Mouse (Mus musculus): ENCODE data around the gene Wdr89. TPM values are rescaled to one million over a fixed set of nuclear protein-coding genes. Genes with fewer than 3 reads are reported as not detected.

Gene Wdr89
- polyA plus RNA-seq, 1 experiment from 2014 or later: 9.3 TPM

- no peak overlapping the region for H3K9ac ChIP-seq (ENCODE audit: low read depth, low read length)
- no peaks in the 10 kb centered on the region for H3K9me3 ChIP-seq (ENCODE audit: control insufficient read depth, low read length)
- 82% methylated on average over 4 of the region's 4 CpGs for WGBS
- no peak overlapping the region for H3K27ac ChIP-seq (ENCODE audit: low read length)
- H3K4me3 ChIP-seq (ENCODE audit: low read length): no peak overlapping the region
- no peaks in the 10 kb centered on the region for H3K27me3 ChIP-seq (replicated peaks; ENCODE audit: control insufficient read depth, insufficient read depth, low read length)
- no peak overlapping the region for H3K4me2 ChIP-seq (ENCODE audit: low read depth, low read length)
- peak; percentile 82 for ATAC-seq
- no peaks in the 10 kb centered on the region for H3K4me1 ChIP-seq (ENCODE audit: control insufficient read depth, insufficient read depth, low read length)
- no peaks in the 10 kb centered on the region for H3K36me3 ChIP-seq (ENCODE audit: control insufficient read depth, insufficient read depth, low read length)
These were observed 9.1 kb upstream of the Wdr89 start for GRCm38 (mm10) chr12:75678393-75678792.

GRCm38 (mm10) chr12:75672630-75673029 is 3.3 kb upstream of the Wdr89 start:
- ATAC-seq: no peak
- no peak overlapping the region for H3K4me3 ChIP-seq (ENCODE audit: low read length)
- peaks cover 15% of the 10 kb centered on the region for H3K4me1 ChIP-seq (ENCODE audit: control insufficient read depth, insufficient read depth, low read length)
- H3K9me3 ChIP-seq (ENCODE audit: control insufficient read depth, low read length): no peaks in the 10 kb centered on the region
- no peak overlapping the region for H3K9ac ChIP-seq (ENCODE audit: low read depth, low read length)
- no peaks in the 10 kb centered on the region for H3K27me3 ChIP-seq (replicated peaks; ENCODE audit: control insufficient read depth, insufficient read depth, low read length)
- H3K36me3 ChIP-seq (ENCODE audit: control insufficient read depth, insufficient read depth, low read length): no peaks in the 10 kb centered on the region
- WGBS: 92% methylated on average over 4 of the region's 4 CpGs
- H3K4me2 ChIP-seq (ENCODE audit: low read depth, low read length): no peak overlapping the region
- H3K27ac ChIP-seq (ENCODE audit: low read length): no peak overlapping the region

- Histone ChIP-seq H3K36me3 (ENCODE audit: control insufficient read depth, insufficient read depth, low read length) (no peaks in the 10 kb centered on the region), H3K27ac (ENCODE audit: low read length) (no peak overlapping the region), H3K4me3 (ENCODE audit: low read length) (no peak overlapping the region), H3K27me3 (replicated peaks; ENCODE audit: control insufficient read depth, insufficient read depth, low read length) (no peaks in the 10 kb centered on the region), H3K4me2 (ENCODE audit: low read depth, low read length) (no peak overlapping the region), H3K9me3 (ENCODE audit: control insufficient read depth, low read length) (no peaks in the 10 kb centered on the region), H3K9ac (ENCODE audit: low read depth, low read length) (no peak overlapping the region), H3K4me1 (ENCODE audit: control insufficient read depth, insufficient read depth, low read length) (peaks cover 15% of the 10 kb centered on the region)
- ATAC-seq: no peak
- WGBS: 74% methylated on average over 3 of the region's 3 CpGs
These were observed 2.5 kb upstream of the Wdr89 start for GRCm38 (mm10) chr12:75671759-75672315.

- Histone ChIP-seq H3K27me3 (replicated peaks; ENCODE audit: control insufficient read depth, insufficient read depth, low read length) (no peaks in the 10 kb centered on the region), H3K9me3 (ENCODE audit: control insufficient read depth, low read length) (no peaks in the 10 kb centered on the region), H3K27ac (ENCODE audit: low read length) (no peak overlapping the region), H3K4me1 (ENCODE audit: control insufficient read depth, insufficient read depth, low read length) (peaks cover 15% of the 10 kb centered on the region), H3K4me2 (ENCODE audit: low read depth, low read length) (peak overlapping the region; percentile 73), H3K36me3 (ENCODE audit: control insufficient read depth, insufficient read depth, low read length) (no peaks in the 10 kb centered on the region), H3K4me3 (ENCODE audit: low read length) (peak overlapping the region; percentile 61), H3K9ac (ENCODE audit: low read depth, low read length) (peak overlapping the region; percentile 72)
- 88% methylated on average over 6 of the region's 6 CpGs for WGBS
- ATAC-seq: no peak
These were observed 1.3 kb upstream of the Wdr89 start for GRCm38 (mm10) chr12:75670611-75671010.

GRCm38 (mm10) chr12:75668916-75669257 is 450 bp downstream of the Wdr89 start:
- H3K36me3 ChIP-seq (ENCODE audit: control insufficient read depth, insufficient read depth, low read length): no peaks in the 10 kb centered on the region
- peak overlapping the region; percentile 76 for H3K27ac ChIP-seq (ENCODE audit: low read length)
- ATAC-seq: peak; percentile 43
- H3K4me3 ChIP-seq (ENCODE audit: low read length): peak overlapping the region; percentile 66
- WGBS: 2% methylated on average over 9 of the region's 9 CpGs
- H3K9me3 ChIP-seq (ENCODE audit: control insufficient read depth, low read length): no peaks in the 10 kb centered on the region
- peaks cover 15% of the 10 kb centered on the region for H3K4me1 ChIP-seq (ENCODE audit: control insufficient read depth, insufficient read depth, low read length)
- H3K27me3 ChIP-seq (replicated peaks; ENCODE audit: control insufficient read depth, insufficient read depth, low read length): no peaks in the 10 kb centered on the region
- peak overlapping the region; percentile 73 for H3K4me2 ChIP-seq (ENCODE audit: low read depth, low read length)
- H3K9ac ChIP-seq (ENCODE audit: low read depth, low read length): peak overlapping the region; percentile 74

GRCm38 (mm10) chr12:75668221-75668620 is 1.1 kb downstream of the Wdr89 start:
- peak overlapping the region; percentile 73; the same call in 1 of the 2 replicates for H3K4me2 ChIP-seq (ENCODE audit: low read depth, low read length)
- H3K9me3 ChIP-seq (ENCODE audit: control insufficient read depth, low read length): no peaks in the 10 kb centered on the region
- WGBS: 83% methylated on average over 2 of the region's 2 CpGs
- no peak overlapping the region; the same call in 1 of the 2 replicates for H3K4me3 ChIP-seq (ENCODE audit: low read length)
- H3K36me3 ChIP-seq (ENCODE audit: control insufficient read depth, insufficient read depth, low read length): no peaks in the 10 kb centered on the region
- H3K27me3 ChIP-seq (replicated peaks; ENCODE audit: control insufficient read depth, insufficient read depth, low read length): no peaks in the 10 kb centered on the region
- no peak overlapping the region for H3K9ac ChIP-seq (ENCODE audit: low read depth, low read length)
- no peak for ATAC-seq
- H3K27ac ChIP-seq (ENCODE audit: low read length): no peak overlapping the region
- peaks cover 15% of the 10 kb centered on the region for H3K4me1 ChIP-seq (ENCODE audit: control insufficient read depth, insufficient read depth, low read length)

- Histone ChIP-seq H3K4me2 (ENCODE audit: low read depth, low read length) (no peak overlapping the region), H3K27ac (ENCODE audit: low read length) (no peak overlapping the region), H3K4me3 (ENCODE audit: low read length) (no peak overlapping the region), H3K4me1 (ENCODE audit: control insufficient read depth, insufficient read depth, low read length) (peaks cover 15% of the 10 kb centered on the region), H3K36me3 (ENCODE audit: control insufficient read depth, insufficient read depth, low read length) (no peaks in the 10 kb centered on the region), H3K27me3 (replicated peaks; ENCODE audit: control insufficient read depth, insufficient read depth, low read length) (no peaks in the 10 kb centered on the region), H3K9me3 (ENCODE audit: control insufficient read depth, low read length) (no peaks in the 10 kb centered on the region), H3K9ac (ENCODE audit: low read depth, low read length) (no peak overlapping the region)
- ATAC-seq: no peak
These were observed 2.4 kb downstream of the Wdr89 start for GRCm38 (mm10) chr12:75666939-75667338.

GRCm38 (mm10) chr12:75664516-75664810 is 4.9 kb downstream of the Wdr89 start:
- H3K4me1 ChIP-seq (ENCODE audit: control insufficient read depth, insufficient read depth, low read length): peaks cover 3% of the 10 kb centered on the region; the same call in 1 of the 2 replicates
- H3K4me2 ChIP-seq (ENCODE audit: low read depth, low read length): no peak overlapping the region
- no peak overlapping the region for H3K4me3 ChIP-seq (ENCODE audit: low read length)
- no peak overlapping the region for H3K9ac ChIP-seq (ENCODE audit: low read depth, low read length)
- no peak overlapping the region for H3K27ac ChIP-seq (ENCODE audit: low read length)
- no peaks in the 10 kb centered on the region for H3K27me3 ChIP-seq (replicated peaks; ENCODE audit: control insufficient read depth, insufficient read depth, low read length)
- no peaks in the 10 kb centered on the region for H3K36me3 ChIP-seq (ENCODE audit: control insufficient read depth, insufficient read depth, low read length)
- H3K9me3 ChIP-seq (ENCODE audit: control insufficient read depth, low read length): no peaks in the 10 kb centered on the region
- 42% methylated on average over 6 of the region's 6 CpGs for WGBS
- ATAC-seq: no peak

- H3K9ac ChIP-seq (ENCODE audit: low read depth, low read length): no peak overlapping the region
- no peaks in the 10 kb centered on the region for H3K27me3 ChIP-seq (replicated peaks; ENCODE audit: control insufficient read depth, insufficient read depth, low read length)
- H3K4me1 ChIP-seq (ENCODE audit: control insufficient read depth, insufficient read depth, low read length): peaks cover 2% of the 10 kb centered on the region; the same call in 1 of the 2 replicates
- no peak overlapping the region for H3K4me2 ChIP-seq (ENCODE audit: low read depth, low read length)
- H3K4me3 ChIP-seq (ENCODE audit: low read length): no peak overlapping the region
- no peaks in the 10 kb centered on the region for H3K36me3 ChIP-seq (ENCODE audit: control insufficient read depth, insufficient read depth, low read length)
- no peak overlapping the region for H3K27ac ChIP-seq (ENCODE audit: low read length)
- 49% methylated on average over 13 of the region's 13 CpGs for WGBS
- H3K9me3 ChIP-seq (ENCODE audit: control insufficient read depth, low read length): no peaks in the 10 kb centered on the region
- ATAC-seq: peak; percentile 73
These were observed 5.5 kb downstream of the Wdr89 start for GRCm38 (mm10) chr12:75663646-75664515.

All from intestine, embryonic 16.5 days (tissue).